In the genomic region with DNA sequence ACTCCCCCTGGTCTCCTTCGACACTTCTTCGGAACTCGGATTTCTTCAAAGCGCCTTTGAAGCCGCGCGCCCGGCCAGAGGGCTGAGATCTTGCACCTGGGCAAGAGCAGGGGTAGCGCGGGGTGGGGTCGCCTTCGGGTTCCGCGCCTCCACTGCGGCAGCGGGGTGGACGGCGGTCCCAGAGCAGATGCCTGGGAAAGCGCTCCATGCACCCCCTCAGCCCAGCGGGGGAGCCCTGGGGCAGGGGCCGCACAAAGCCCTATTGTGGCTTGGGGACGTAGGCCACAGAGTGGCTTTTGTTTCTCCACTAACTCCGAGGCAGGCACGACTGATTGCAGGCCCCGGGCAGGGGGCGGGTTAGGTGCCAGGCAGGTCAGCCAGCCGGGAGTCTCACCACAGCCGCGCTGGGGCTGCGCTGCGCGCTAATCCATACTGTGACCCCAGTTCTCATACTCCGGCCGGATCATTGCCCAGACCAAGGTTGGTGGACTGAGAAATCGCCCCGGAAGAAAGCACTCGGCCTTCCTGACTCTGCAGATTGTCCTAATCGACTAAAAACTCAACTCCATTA, we compare ENCODE assay signal across 9 mouse cellular contexts. TPM values are rescaled to one million over a fixed set of nuclear protein-coding genes. Genes with fewer than 3 reads are reported as not detected.
DNase-seq lines count a peak whose midpoint lies in the region; ATAC-seq and TF ChIP-seq lines count a peak whose summit lies in the region.
"Had no signal": no experiment of that assay in that cellular context is flagged by ENCODE, and none has a peak within 500 bp of the region (broad histone marks: within the 10 kb centered on the region; RNA-seq: fewer than 3 reads in every experiment).

No protein-coding gene starts in this region.

- peak; percentile 16 for ATAC-seq in embryonic facial prominence, embryonic 11.5 days (replicated peaks; ENCODE audit: insufficient number of reproducible peaks, low FRiP score, low TSS enrichment, low read depth)
- peak; percentile 61 for ATAC-seq in hindbrain, postnatal 0 days
- peak; percentile 64 for ATAC-seq in limb, embryonic 14.5 days (ENCODE audit: low FRiP score, low read depth)
- peak; percentile 52; the same call in 1 of the 2 replicates for ATAC-seq in neural tube, embryonic 13.5 days (ENCODE audit: low read depth)

- H3K27ac ChIP-seq in embryonic facial prominence, embryonic 11.5 days (replicated peaks; ENCODE audit: low read depth, low read length) = peak overlapping the region; percentile 83
- H3K27ac ChIP-seq in hindbrain, postnatal 0 days = peak overlapping the region; percentile 77
- peak overlapping the region; percentile 90 for H3K27ac ChIP-seq in limb, embryonic 14.5 days (replicated peaks; ENCODE audit: low read depth, low read length)
- peak overlapping the region; percentile 74 for H3K27ac ChIP-seq in neural tube, embryonic 13.5 days (replicated peaks)

- peaks cover 44% of the 10 kb centered on the region for H3K4me1 ChIP-seq in E14TG2a.4 (replicated peaks; ENCODE audit: low read depth, low read length)
- H3K4me1 ChIP-seq in embryonic facial prominence, embryonic 11.5 days (ENCODE audit: control insufficient read depth, insufficient read depth, low read length) = peaks cover 15% of the 10 kb centered on the region
- H3K4me1 ChIP-seq in hindbrain, postnatal 0 days (ENCODE audit: insufficient read depth, low read length) = peaks cover 8% of the 10 kb centered on the region
- H3K4me1 ChIP-seq in limb, embryonic 14.5 days (ENCODE audit: control insufficient read depth, insufficient read depth, low read length) = peaks cover 29% of the 10 kb centered on the region
- peaks cover 41% of the 10 kb centered on the region for H3K4me1 ChIP-seq in neural tube, embryonic 13.5 days (replicated peaks)

- H3K27me3 ChIP-seq in E14TG2a.4 (ENCODE audit: insufficient read depth, low read length) = peaks cover 65% of the 10 kb centered on the region
- peaks cover 10% of the 10 kb centered on the region; the same call in 1 of the 2 replicates for H3K27me3 ChIP-seq in embryonic facial prominence, embryonic 11.5 days (ENCODE audit: control insufficient read depth, insufficient read depth, low read length)
- H3K27me3 ChIP-seq in hindbrain, postnatal 0 days (ENCODE audit: insufficient read depth, low read length) = peaks cover 22% of the 10 kb centered on the region
- no peaks in the 10 kb centered on the region for H3K27me3 ChIP-seq in limb, embryonic 14.5 days (ENCODE audit: control insufficient read depth, insufficient read depth, low read length)
- peaks cover 45% of the 10 kb centered on the region for H3K27me3 ChIP-seq in neural tube, embryonic 13.5 days

- H3K9me3 ChIP-seq in E14TG2a.4 (ENCODE audit: low read length) = no peaks in the 10 kb centered on the region
- no peaks in the 10 kb centered on the region for H3K9me3 ChIP-seq in embryonic facial prominence, embryonic 11.5 days (replicated peaks; ENCODE audit: control insufficient read depth, low read length)
- no peaks in the 10 kb centered on the region for H3K9me3 ChIP-seq in hindbrain, postnatal 0 days (ENCODE audit: low read length)
- no peaks in the 10 kb centered on the region for H3K9me3 ChIP-seq in limb, embryonic 14.5 days (ENCODE audit: control insufficient read depth, low read length)
- no peaks in the 10 kb centered on the region for H3K9me3 ChIP-seq in neural tube, embryonic 13.5 days

- under 1% methylated on average over 38 of the region's 38 CpGs for WGBS in embryonic facial prominence, embryonic 11.5 days
- WGBS in hindbrain, postnatal 0 days = 2% methylated on average over 38 of the region's 38 CpGs
- WGBS in limb, embryonic 14.5 days = 2% methylated on average over 38 of the region's 38 CpGs
- under 1% methylated on average over 38 of the region's 38 CpGs for WGBS in neural tube, embryonic 13.5 days

- TF ChIP-seq POLR2A in limb, embryonic 14.5 days (IDR thresholded peaks at IDR 0.05; ENCODE audit: borderline replicate concordance, extremely low read depth, insufficient read depth, insufficient read length) = no peak

- no peaks in the 10 kb centered on the region for H3K36me3 ChIP-seq in E14TG2a.4 (ENCODE audit: insufficient read depth, low read length)
- H3K36me3 ChIP-seq in embryonic facial prominence, embryonic 11.5 days (replicated peaks; ENCODE audit: control insufficient read depth, insufficient read depth, low read depth, low read length) = no peaks in the 10 kb centered on the region
- H3K36me3 ChIP-seq in hindbrain, postnatal 0 days (ENCODE audit: insufficient read depth, low read length) = no peaks in the 10 kb centered on the region
- no peaks in the 10 kb centered on the region for H3K36me3 ChIP-seq in limb, embryonic 14.5 days (ENCODE audit: control insufficient read depth, insufficient read depth, low read length)
- no peaks in the 10 kb centered on the region for H3K36me3 ChIP-seq in neural tube, embryonic 13.5 days

- peak; percentile 16 to 20 for DNase-seq in cerebellum, adult 18-20 months
- DNase-seq in cerebellum, adult 8-10 months = no peak
- peak; percentile 66 for DNase-seq in embryonic facial prominence, embryonic 11.5 days (ENCODE audit: low spot score)
- peak; percentile 34 for DNase-seq in hindbrain, postnatal 0 days (ENCODE audit: low spot score)
- no peak for DNase-seq in limb, embryonic 14.5 days (ENCODE audit: low spot score)
- no peak for DNase-seq in natural killer cell, adult 2 months (ENCODE audit: low spot score in 2 of 2)

- peak overlapping the region; percentile 88 for H3K9ac ChIP-seq in embryonic facial prominence, embryonic 11.5 days (replicated peaks; ENCODE audit: low read length)
- peak overlapping the region; percentile 57 for H3K9ac ChIP-seq in hindbrain, postnatal 0 days (replicated peaks; ENCODE audit: low read length)
- peak overlapping the region; percentile 81 for H3K9ac ChIP-seq in limb, embryonic 14.5 days (ENCODE audit: low read depth, low read length, severe bottlenecking)
- peak overlapping the region; percentile 73 for H3K9ac ChIP-seq in neural tube, embryonic 13.5 days

- peak overlapping the region; percentile 91 for H3K4me2 ChIP-seq in embryonic facial prominence, embryonic 11.5 days (ENCODE audit: low read depth, low read length)
- peak overlapping the region; percentile 97 for H3K4me2 ChIP-seq in hindbrain, postnatal 0 days (ENCODE audit: low read depth, low read length)
- peak overlapping the region; percentile 97 for H3K4me2 ChIP-seq in limb, embryonic 14.5 days (replicated peaks; ENCODE audit: low read depth, low read length, severe bottlenecking)
- H3K4me2 ChIP-seq in neural tube, embryonic 13.5 days = peak overlapping the region; percentile 95

- H3K4me3 ChIP-seq in E14TG2a.4 (replicated peaks; ENCODE audit: low read length) = peak overlapping the region; percentile 83
- peak overlapping the region; percentile 42 for H3K4me3 ChIP-seq in embryonic facial prominence, embryonic 11.5 days (ENCODE audit: low read depth, low read length)
- H3K4me3 ChIP-seq in hindbrain, postnatal 0 days (ENCODE audit: low read length) = peak overlapping the region; percentile 50
- peak overlapping the region; percentile 52 for H3K4me3 ChIP-seq in limb, embryonic 14.5 days (replicated peaks; ENCODE audit: low read length)
- H3K4me3 ChIP-seq in neural tube, embryonic 13.5 days = peak overlapping the region; percentile 49

- TF ChIP-seq CTCF in E14TG2a.4 (conservative IDR thresholded peaks at IDR 0.05; ENCODE audit: low read length) = no peak
- no peak for TF ChIP-seq CTCF in hindbrain, postnatal 0 days (IDR thresholded peaks at IDR 0.05; ENCODE audit: low read depth)

RNA-seq across cellular contexts. Expression of gene Aaas, which starts 5.4 kb away (rescaled TPM):
- 98.3 and 102 TPM in 2 replicates for polyA plus RNA-seq in embryonic facial prominence, embryonic 11.5 days (2014; fragmentation: Nextera tagmentation; extraction: Ambion mirVana)
- total RNA-seq in hindbrain, postnatal 0 days (2014; rRNA removed) = 19.4 and 25.4 TPM in 2 replicates
- 31.4 and 36.4 TPM in 2 replicates for polyA plus RNA-seq in hindbrain, postnatal 0 days (2015; fragmentation: Nextera tagmentation; extraction: Ambion mirVana)
- 65.5 and 86.5 TPM in 2 replicates for polyA plus RNA-seq in limb, embryonic 14.5 days (2012; rRNA removed)
- polyA plus RNA-seq in limb, embryonic 14.5 days (2014; fragmentation: Nextera tagmentation; extraction: Ambion mirVana) = 54.4 and 59.6 TPM in 2 replicates
- polyA plus RNA-seq in neural tube, embryonic 13.5 days (2015; fragmentation: Nextera tagmentation; extraction: Ambion mirVana) = 31.3 and 36.8 TPM in 2 replicates

RNA-seq across cellular contexts. Expression of gene Sp7, which starts 11.0 kb away (rescaled TPM):
- 2.4 and 3.0 TPM in 2 replicates for polyA plus RNA-seq in embryonic facial prominence, embryonic 11.5 days (2014; fragmentation: Nextera tagmentation; extraction: Ambion mirVana)
- 0.11 and 0.31 TPM in 2 replicates for total RNA-seq in hindbrain, postnatal 0 days (2014; rRNA removed)
- polyA plus RNA-seq in hindbrain, postnatal 0 days (2015; fragmentation: Nextera tagmentation; extraction: Ambion mirVana) = 0.38 and 0.40 TPM in 2 replicates
- polyA plus RNA-seq in limb, embryonic 14.5 days (2012; rRNA removed) = 22.5 and 32.5 TPM in 2 replicates
- polyA plus RNA-seq in limb, embryonic 14.5 days (2014; fragmentation: Nextera tagmentation; extraction: Ambion mirVana) = 7.9 and 11.7 TPM in 2 replicates
- 0.47 and 0.69 TPM in 2 replicates for polyA plus RNA-seq in neural tube, embryonic 13.5 days (2015; fragmentation: Nextera tagmentation; extraction: Ambion mirVana)
- total RNA-seq: heart, postnatal 10 days had no signal

RNA-seq across cellular contexts. Expression of gene Myg1, which starts 24.4 kb away (rescaled TPM):
- 101 and 103 TPM in 2 replicates for polyA plus RNA-seq in embryonic facial prominence, embryonic 11.5 days (2014; fragmentation: Nextera tagmentation; extraction: Ambion mirVana)
- 56.5 and 58.0 TPM in 2 replicates for total RNA-seq in hindbrain, postnatal 0 days (2014; rRNA removed)
- polyA plus RNA-seq in hindbrain, postnatal 0 days (2015; fragmentation: Nextera tagmentation; extraction: Ambion mirVana) = 78.8 and 79.8 TPM in 2 replicates
- 108 and 117 TPM in 2 replicates for polyA plus RNA-seq in limb, embryonic 14.5 days (2012; rRNA removed)
- polyA plus RNA-seq in limb, embryonic 14.5 days (2014; fragmentation: Nextera tagmentation; extraction: Ambion mirVana) = 91.1 and 92.1 TPM in 2 replicates
- polyA plus RNA-seq in neural tube, embryonic 13.5 days (2015; fragmentation: Nextera tagmentation; extraction: Ambion mirVana) = 74.0 and 82.6 TPM in 2 replicates

RNA-seq across cellular contexts. Expression of gene Pfdn5, which starts 30.0 kb away (rescaled TPM):
- 453 and 469 TPM in 2 replicates for polyA plus RNA-seq in embryonic facial prominence, embryonic 11.5 days (2014; fragmentation: Nextera tagmentation; extraction: Ambion mirVana)
- 119 and 139 TPM in 2 replicates for total RNA-seq in hindbrain, postnatal 0 days (2014; rRNA removed)
- 531 and 540 TPM in 2 replicates for polyA plus RNA-seq in hindbrain, postnatal 0 days (2015; fragmentation: Nextera tagmentation; extraction: Ambion mirVana)
- 177 and 331 TPM in 2 replicates for polyA plus RNA-seq in limb, embryonic 14.5 days (2012; rRNA removed)
- 527 and 545 TPM in 2 replicates for polyA plus RNA-seq in limb, embryonic 14.5 days (2014; fragmentation: Nextera tagmentation; extraction: Ambion mirVana)
- 438 and 480 TPM in 2 replicates for polyA plus RNA-seq in neural tube, embryonic 13.5 days (2015; fragmentation: Nextera tagmentation; extraction: Ambion mirVana)

RNA-seq across cellular contexts. Expression of gene Sp1, which starts 50.0 kb away (rescaled TPM):
- 12.8 and 13.9 TPM in 2 replicates for polyA plus RNA-seq in embryonic facial prominence, embryonic 11.5 days (2014; fragmentation: Nextera tagmentation; extraction: Ambion mirVana)
- 24.7 and 26.0 TPM in 2 replicates for total RNA-seq in hindbrain, postnatal 0 days (2014; rRNA removed)
- polyA plus RNA-seq in hindbrain, postnatal 0 days (2015; fragmentation: Nextera tagmentation; extraction: Ambion mirVana) = 3.0 and 3.5 TPM in 2 replicates
- 35.7 and 41.1 TPM in 2 replicates for polyA plus RNA-seq in limb, embryonic 14.5 days (2012; rRNA removed)
- 17.2 and 17.7 TPM in 2 replicates for polyA plus RNA-seq in limb, embryonic 14.5 days (2014; fragmentation: Nextera tagmentation; extraction: Ambion mirVana)
- 4.3 and 6.0 TPM in 2 replicates for polyA plus RNA-seq in neural tube, embryonic 13.5 days (2015; fragmentation: Nextera tagmentation; extraction: Ambion mirVana)

Comparison
In these comparisons a context has a peak if more than half of its experiments do, and no peak if none do; other contexts are left out.
1. DNase-seq: peak in cerebellum, adult 18-20 months (2 of 2), embryonic facial prominence, embryonic 11.5 days (single experiment) and hindbrain, postnatal 0 days (single experiment); none in cerebellum, adult 8-10 months (single experiment), limb, embryonic 14.5 days (single experiment) and natural killer cell, adult 2 months (0 of 2).
2. Peak in every context shown above with its lines, with median percentiles within 50 percentile points of each other: H3K4me3 ChIP-seq, ATAC-seq, H3K27ac ChIP-seq, H3K4me2 ChIP-seq and H3K9ac ChIP-seq.